Mouse (Mus musculus) heart, adult 2 months (tissue): ENCODE results near the gene Rgs3. TPM values are rescaled to one million over a fixed set of nuclear protein-coding genes. Genes with fewer than 3 reads are reported as not detected.

Source experiments
- DNase-seq, 2 experiments: peaks; one replicate each; pipeline ENCODE4 v3.0.0; 2021
- H3K27ac ChIP-seq: fragments of 200-600 bp; 2 replicates; pipeline ENCODE4 v1.8.1; 2022
- H3K27me3 ChIP-seq: fragments of 200-500 bp; 2 replicates; pipeline ENCODE4 v1.6.1; 2012; ENCODE audit warnings: mild to moderate bottlenecking, low read length, inconsistent platforms, mixed read lengths; ENCODE audit not compliant: control insufficient read depth, insufficient read depth
- H3K36me3 ChIP-seq: fragments of 200-500 bp; 2 replicates; pipeline ENCODE4 v1.6.1; 2012; ENCODE audit warnings: low read length, inconsistent platforms; ENCODE audit not compliant: control insufficient read depth, insufficient read depth
- H3K4me1 ChIP-seq: fragments of 200-500 bp; 2 replicates; pipeline ENCODE4 v1.6.1; 2011; ENCODE audit warnings: low read length; ENCODE audit not compliant: control insufficient read depth, insufficient read depth
- H3K4me3 ChIP-seq: fragments of 200-600 bp; 2 replicates; pipeline ENCODE4 v1.8.1; 2022
- H3K79me2 ChIP-seq: fragments of 200-500 bp; replicated peaks from 2 replicates; pipeline ENCODE4 v1.6.1; 2012; ENCODE audit warnings: mild to moderate bottlenecking, inconsistent platforms, low read length, moderate library complexity, mixed read lengths; ENCODE audit not compliant: control insufficient read depth, insufficient read depth
- H3K9ac ChIP-seq: fragments of 200-500 bp; 2 replicates; pipeline ENCODE4 v1.6.1; 2012; ENCODE audit warnings: low read depth, mild to moderate bottlenecking, control low read depth, inconsistent platforms, low read length, mixed read lengths
- CTCF ChIP-seq: fragments of 200-600 bp; IDR thresholded peaks from 2 replicates; pipeline ENCODE4 v1.8.1; 2022; ENCODE audit warnings: antibody characterized with exemption, mild to moderate bottlenecking, moderate library complexity
- EP300 ChIP-seq: fragments of 200-500 bp; IDR thresholded peaks from 2 replicates; pipeline ENCODE4 v1.6.1; 2011; ENCODE audit warnings: low read depth, low read length, control low read depth; ENCODE audit not compliant: insufficient read depth
- POLR2A ChIP-seq: fragments of 200-500 bp; IDR thresholded peaks from 2 replicates; pipeline ENCODE4 v1.6.1; 2011; ENCODE audit warnings: mild to moderate bottlenecking, low read depth, low read length, control low read depth; ENCODE audit not compliant: insufficient read depth
- WGBS: fragments of 180-500 bp; shearing (Covaris S2); methylation state at CpG from one replicate; pipeline ENCODE4 v1.1.7; 2018; 5-methylcytosine and 5-hydroxymethylcytosine counted together
- intact Hi-C: fragments of 180-260 bp; cut with DNase I; formaldehyde crosslinking; loops from one replicate; pipeline ENCODE4 v1.15.1; 2025
- polyA plus RNA-seq: library from polyadenylated mRNA; depleted of rRNA; stranded (reverse); fragments of >200 nt; gene quantifications from 2 replicates; pipeline ENCODE4 v1.2.3, GENCODE M21; 2012
- total RNA-seq, 2 experiments: library from RNA; stranded (reverse); gene quantifications; 2 replicates each; pipeline ENCODE4 v1.2.3; 2021

Rgs3 gene
- total and polyA plus RNA-seq, 3 experiments = 23.5 to 48.1 (median 33.7) TPM

GRCm38 (mm10) chr4:62729191-62729590, 169.5 kb downstream of the Rgs3 start:
- Histone ChIP-seq H3K36me3 (peaks cover 7% of the 10 kb centered on the region), H3K79me2 (no peaks in the 10 kb centered on the region), H3K9ac (no peak overlapping the region), H3K27ac (peak overlapping the region; percentile 53), H3K4me3 (no peak overlapping the region), H3K4me1 (peaks cover 31% of the 10 kb centered on the region), H3K27me3 (no peaks in the 10 kb centered on the region)
- 57% methylated on average over 4 of the region's 4 CpGs for WGBS
- intact Hi-C loops = loop anchor here (2.0 to 5.0 kb wide), 2 partner anchors 30 to 33 kb away; no protein-coding TSS in a partner anchor
- DNase-seq = peak in 1 of 2 experiments; percentile 21
- TF ChIP-seq POLR2A (no peak), CTCF (no peak), EP300 (no peak)

- Histone ChIP-seq H3K27ac (peak overlapping the region; percentile 53), H3K4me1 (peaks cover 31% of the 10 kb centered on the region), H3K79me2 (no peaks in the 10 kb centered on the region), H3K36me3 (peaks cover 7% of the 10 kb centered on the region), H3K9ac (no peak overlapping the region), H3K27me3 (no peaks in the 10 kb centered on the region), H3K4me3 (no peak overlapping the region)
- peak; percentile 24 to 27 for DNase-seq
- TF ChIP-seq POLR2A (no peak), CTCF (peak; percentile 39)
- WGBS = 44% methylated on average over 5 of the region's 5 CpGs
- intact Hi-C loops = loop anchor here (2.0 to 5.0 kb wide), 2 partner anchors 31 to 32 kb away; no protein-coding TSS in a partner anchor
These were observed 170.3 kb downstream of the Rgs3 start for GRCm38 (mm10) chr4:62729941-62730340.

GRCm38 (mm10) chr4:62730861-62731260, 171.2 kb downstream of the Rgs3 start:
- Histone ChIP-seq H3K4me1 (peaks cover 37% of the 10 kb centered on the region), H3K9ac (no peak overlapping the region), H3K4me3 (no peak overlapping the region), H3K36me3 (peaks cover 10% of the 10 kb centered on the region), H3K27me3 (no peaks in the 10 kb centered on the region), H3K27ac (no peak overlapping the region), H3K79me2 (no peaks in the 10 kb centered on the region)
- TF ChIP-seq POLR2A (no peak), CTCF (no peak), EP300 (no peak)
- DNase-seq = peak; percentile 2 to 17
- 81% methylated on average over 3 of the region's 3 CpGs for WGBS
- intact Hi-C loops = no loop called here

- Histone ChIP-seq H3K27me3 (no peaks in the 10 kb centered on the region), H3K36me3 (peaks cover 10% of the 10 kb centered on the region), H3K4me1 (peaks cover 43% of the 10 kb centered on the region), H3K27ac (peak overlapping the region; percentile 62), H3K79me2 (no peaks in the 10 kb centered on the region), H3K4me3 (no peak overlapping the region), H3K9ac (no peak overlapping the region)
- 63% methylated on average over 6 of the region's 6 CpGs for WGBS
- TF ChIP-seq CTCF (no peak), POLR2A (no peak)
- intact Hi-C loops = no loop called here
- peak; percentile 35 to 47 for DNase-seq
These were observed 171.9 kb downstream of the Rgs3 start for GRCm38 (mm10) chr4:62731531-62732063.

GRCm38 (mm10) chr4:62732096-62732495, 172.4 kb downstream of the Rgs3 start:
- intact Hi-C loops = no loop called here
- H3K27ac ChIP-seq = peak overlapping the region; percentile 62
- TF ChIP-seq POLR2A (no peak), EP300 (no peak), CTCF (no peak)
- no peaks in the 10 kb centered on the region for H3K79me2 ChIP-seq
- no peak overlapping the region for H3K4me3 ChIP-seq
- H3K9ac ChIP-seq = no peak overlapping the region
- 44% methylated on average over 7 of the region's 7 CpGs for whole genome bisulfite sequencing
- H3K4me1 ChIP-seq = peaks cover 47% of the 10 kb centered on the region
- no peaks in the 10 kb centered on the region for H3K27me3 ChIP-seq
- peaks cover 10% of the 10 kb centered on the region for H3K36me3 ChIP-seq
- DNase-seq = peak; percentile 50 to 53

GRCm38 (mm10) chr4:62732840-62733239, 173.2 kb downstream of the Rgs3 start:
- TF ChIP-seq CTCF (peak; percentile 44), POLR2A (0 out of 2 replicates have a peak, but pooled peaks have one; percentile 25), EP300 (peak; percentile 44; the same call in 1 of the 2 replicates)
- peak; percentile 57 to 72 for DNase-seq
- H3K36me3 ChIP-seq = peaks cover 10% of the 10 kb centered on the region
- H3K4me3 ChIP-seq = no peak overlapping the region
- peak overlapping the region; percentile 62 for H3K27ac ChIP-seq
- H3K4me1 ChIP-seq = peaks cover 47% of the 10 kb centered on the region
- WGBS = 16% methylated on average over 2 of the region's 2 CpGs
- H3K9ac ChIP-seq = peak overlapping the region; percentile 27; the same call in 1 of the 2 replicates
- H3K27me3 ChIP-seq = no peaks in the 10 kb centered on the region
- no peaks in the 10 kb centered on the region for H3K79me2 ChIP-seq
- intact Hi-C loops = no loop called here
